Mouse (Mus musculus) gastrocnemius, postnatal 36 days (tissue): ENCODE measurements around the gene Ccdc167. TPM values are rescaled to one million over a fixed set of nuclear protein-coding genes. Genes with fewer than 3 reads are reported as not detected.

Experiments used
- DNase-seq, 2 experiments: peaks; one replicate each; pipeline ENCODE4 v3.0.0; 2022
- intact Hi-C: fragments of 180-260 bp; cut with DNase I; formaldehyde crosslinking; loops from one replicate; pipeline ENCODE4 v1.15.1; 2025
- total RNA-seq, 2 experiments: library from RNA; stranded (reverse); gene quantifications; 2 replicates each; pipeline ENCODE4 v1.2.3; 2021

The Ccdc167 gene
- total RNA-seq, 2 experiments from 2014 or later = 7.0 TPM

- intact Hi-C loops = loop anchor here (5.0 kb wide), 1 partner anchor 56 kb away; no protein-coding TSS in a partner anchor
Measured at GRCm38 (mm10) chr17:29692827-29693226, 24.0 kb downstream of the Ccdc167 start.

GRCm38 (mm10) chr17:29690257-29690656, 26.6 kb downstream of the Ccdc167 start:
- no peak for DNase-seq
- intact Hi-C loops = loop anchor here (5.0 kb wide), 1 partner anchor 53 kb away; no protein-coding TSS in a partner anchor

More at GRCm38 (mm10) chr17:29692827-29693226, 24.0 kb downstream of the Ccdc167 start:
- DNase-seq = no peak

GRCm38 (mm10) chr17:29688610-29689009, 28.2 kb downstream of the Ccdc167 start:
- no peak for DNase-seq
- intact Hi-C loops = no loop called here

GRCm38 (mm10) chr17:29687373-29687772, 29.5 kb downstream of the Ccdc167 start:
- no peak for DNase-seq
- intact Hi-C loops = no loop called here

- no peak for DNase-seq
- intact Hi-C loops = no loop called here
Measured at GRCm38 (mm10) chr17:29686771-29687170, 30.1 kb downstream of the Ccdc167 start.

- no peak for DNase-seq
- intact Hi-C loops = no loop called here
Measured at GRCm38 (mm10) chr17:29684275-29684674, 32.6 kb downstream of the Ccdc167 start.

- DNase-seq = no peak
- intact Hi-C loops = no loop called here
Measured at GRCm38 (mm10) chr17:29683127-29683526, 33.7 kb downstream of the Ccdc167 start.

DNA sequence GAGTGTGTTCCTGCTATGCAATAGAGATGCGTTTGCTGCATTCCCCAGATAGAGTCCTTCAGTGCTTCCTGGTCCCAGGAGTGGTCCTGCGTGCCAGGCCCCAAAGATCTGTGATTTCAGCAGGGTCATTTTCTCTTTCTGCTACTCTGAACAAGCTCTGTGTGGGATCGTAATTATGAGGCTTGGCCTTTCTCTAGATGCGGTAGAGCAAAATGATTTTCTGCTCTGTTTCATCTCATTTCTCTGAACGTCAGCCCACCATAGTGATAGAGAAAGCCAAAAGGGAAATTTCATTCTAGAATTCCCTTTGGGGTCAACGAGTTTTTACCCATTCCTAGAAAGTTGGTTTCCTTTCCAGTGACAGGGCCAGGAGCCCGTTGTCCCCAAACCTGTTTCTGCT, 34.6 kb downstream of the Ccdc167 start:
- DNase-seq = no peak
- intact Hi-C loops = no loop called here

DNA sequence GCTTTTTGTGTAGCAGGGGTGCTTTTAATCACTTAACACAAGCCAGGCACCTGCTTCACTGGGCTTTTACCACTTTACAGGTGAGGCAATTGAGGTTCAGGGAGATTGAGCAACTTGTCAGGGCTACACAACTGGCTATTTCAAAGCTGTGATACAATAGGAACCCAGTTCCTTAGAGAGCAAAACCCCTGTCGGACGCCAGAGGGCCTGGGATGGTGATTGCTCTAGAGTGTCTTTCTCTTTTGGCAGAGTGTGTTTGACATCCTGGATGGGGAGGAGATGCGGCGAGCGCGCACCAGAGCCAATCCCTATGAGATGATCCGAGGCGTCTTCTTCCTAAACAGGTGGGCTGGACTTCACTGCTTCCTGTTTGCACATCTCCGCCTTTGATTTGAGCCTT, 35.2 kb downstream of the Ccdc167 start:
- no peak for DNase-seq

GRCm38 (mm10) chr17:29680921-29681320, 35.9 kb downstream of the Ccdc167 start:
- DNase-seq = no peak
- intact Hi-C loops = no loop called here

More for the DNA sequence above, 35.2 kb downstream of the Ccdc167 start:
- intact Hi-C loops = no loop called here

GRCm38 (mm10) chr17:29680174-29680573, 36.7 kb downstream of the Ccdc167 start:
- intact Hi-C loops = no loop called here
- no peak for DNase-seq

- DNase-seq = no peak
- intact Hi-C loops = no loop called here
Measured at GRCm38 (mm10) chr17:29679038-29679767, 37.6 kb downstream of the Ccdc167 start.

GRCm38 (mm10) chr17:29678526-29678925, 38.3 kb downstream of the Ccdc167 start:
- no peak for DNase-seq
- intact Hi-C loops = no loop called here

- intact Hi-C loops = no loop called here
- no peak for DNase-seq
Measured at GRCm38 (mm10) chr17:29673325-29673724, 43.5 kb downstream of the Ccdc167 start.

- intact Hi-C loops = no loop called here
- no peak for DNase-seq
Measured at GRCm38 (mm10) chr17:29671021-29671420, 45.8 kb downstream of the Ccdc167 start.

DNA sequence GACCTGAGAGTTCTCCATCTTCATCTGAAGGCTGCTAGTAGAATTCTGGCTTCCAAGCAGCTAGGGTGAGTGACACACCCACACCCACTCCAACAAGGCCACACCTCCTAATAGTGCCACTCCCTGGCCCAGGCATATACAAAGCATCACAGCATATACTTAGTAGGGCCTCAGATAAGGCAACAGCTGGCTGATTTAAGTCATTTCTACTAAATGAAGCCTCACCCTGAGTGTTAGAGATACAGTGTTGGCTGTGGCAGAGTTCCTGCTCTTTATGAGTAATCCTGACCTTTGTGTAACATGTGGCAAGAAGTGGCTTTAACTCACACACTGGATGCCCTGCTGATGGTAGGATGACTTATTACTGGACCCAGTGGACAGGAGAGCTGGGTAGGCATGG, 46.9 kb downstream of the Ccdc167 start:
- no peak for DNase-seq
- intact Hi-C loops = no loop called here

GRCm38 (mm10) chr17:29669030-29669429, 47.8 kb downstream of the Ccdc167 start:
- intact Hi-C loops = no loop called here
- no peak for DNase-seq

DNA sequence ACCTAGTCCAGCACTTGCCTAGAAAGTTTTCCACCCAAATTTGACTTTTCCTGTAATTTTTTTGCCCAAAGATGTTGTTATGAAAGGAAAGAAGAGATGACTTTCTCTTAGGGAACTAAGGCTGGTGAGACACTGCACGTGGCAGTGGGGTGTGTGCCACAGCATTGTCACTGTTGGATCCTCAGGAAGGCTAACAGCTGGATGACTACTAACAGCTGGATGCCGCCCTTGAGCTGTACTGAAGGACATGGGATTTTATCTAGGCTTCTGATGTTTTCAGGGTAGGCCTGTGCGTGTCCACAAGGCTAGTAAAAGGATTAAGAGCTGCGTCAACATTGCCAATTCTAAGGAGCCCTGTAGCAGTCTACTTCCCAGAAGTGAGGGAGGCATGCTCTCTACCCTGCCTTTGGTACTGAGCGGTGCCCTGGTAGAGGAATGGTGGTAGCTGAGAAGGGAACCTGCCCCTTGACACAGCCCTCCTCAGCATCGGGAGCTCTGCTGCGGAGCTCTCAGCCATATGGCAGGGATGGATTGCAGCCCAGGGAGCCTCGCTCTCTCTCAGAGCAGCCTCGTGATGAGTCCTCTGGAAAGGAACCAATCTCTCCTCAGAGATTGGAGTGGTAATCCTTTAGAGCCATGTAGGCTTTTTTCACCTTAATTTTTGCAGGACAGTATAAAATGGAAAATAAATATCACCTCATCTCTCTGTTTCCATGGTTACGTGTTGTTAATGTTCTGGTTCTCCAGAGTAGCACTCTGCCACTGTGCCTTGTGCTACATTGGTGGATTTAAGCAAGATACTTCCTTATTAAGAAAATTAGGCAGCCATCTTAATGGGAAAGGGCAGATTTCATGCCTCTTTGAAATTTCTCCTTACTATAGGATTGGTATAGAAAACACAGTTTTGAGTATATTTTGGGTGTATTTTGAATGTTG, 48.5 kb downstream of the Ccdc167 start:
- intact Hi-C loops = no loop called here
- no peak for DNase-seq

GRCm38 (mm10) chr17:29662145-29662544, 54.7 kb downstream of the Ccdc167 start:
- DNase-seq = no peak
- intact Hi-C loops = no loop called here

DNA sequence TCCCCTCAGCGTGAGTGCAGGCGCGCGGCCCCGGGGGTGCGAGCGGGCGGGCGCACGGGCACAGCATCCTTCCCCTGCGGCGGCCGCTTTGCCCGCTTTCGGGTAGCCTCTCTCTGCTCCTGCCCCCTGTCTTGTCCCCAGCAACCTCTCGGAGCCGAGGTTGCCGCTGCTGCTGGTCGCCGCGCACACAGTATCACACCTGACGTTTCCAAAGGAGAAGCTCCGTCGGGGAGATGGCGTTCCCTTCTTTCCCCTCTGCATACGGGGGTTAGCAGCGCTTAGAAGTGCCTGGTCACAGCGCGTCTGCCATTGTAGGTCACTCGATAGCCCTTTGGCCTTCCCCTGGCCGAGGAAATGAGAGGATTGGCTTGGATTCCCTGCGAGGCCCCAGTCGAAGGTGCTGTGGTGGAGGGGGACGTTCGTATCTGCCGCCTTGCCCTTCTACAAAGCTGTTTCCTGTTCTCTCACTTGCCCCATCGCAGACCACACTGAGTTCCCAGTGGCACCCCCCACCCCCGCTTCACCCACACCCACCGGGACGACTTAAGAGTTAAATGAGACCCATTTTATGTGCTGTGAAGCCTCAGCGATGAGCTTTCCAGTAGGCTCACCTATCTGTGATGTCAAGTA, 56.0 kb downstream of the Ccdc167 start:
- no peak for DNase-seq
- intact Hi-C loops = no loop called here
